Mouse (Mus musculus) kidney, adult 2 months (tissue): Measurements from ENCODE around the gene Tnfsf8.

Experiments used
- CTCF ChIP-seq: fragments of 200-500 bp; conservative IDR thresholded peaks from 2 replicates; pipeline ENCODE4 v1.5.1; 2011; ENCODE audit warnings: low read depth, mild to moderate bottlenecking, control low read depth, low read length, moderate library complexity, mixed read lengths; ENCODE audit not compliant: insufficient read depth, insufficient read length
- POLR2A ChIP-seq: fragments of 200-500 bp; IDR thresholded peaks from one replicate; pipeline ENCODE4 v1.6.1; 2011; ENCODE audit warnings: low read depth, low read length, control low read depth

GRCm38 (mm10) chr4:63868770-63869169 lies 7.6 kb upstream of the Tnfsf8 start:
- TF ChIP-seq CTCF (no peak), POLR2A (no peak)
